Mouse (Mus musculus) kidney, embryonic 16.5 days (tissue): ENCODE measurements at regions not wholly inside any gene's neighbourhood (a gene's known extent, or its start where the extent isn't known, plus 50 kb on each side); places are given as distances from the start of the nearest gene placed in this dataset.

Experiments
- ATAC-seq: fragments of 200-750 bp; cut with Nextera tagmentation; 2 replicates; pipeline ENCODE4 v1.8.0; 2017; ENCODE audit warnings: moderate TSS enrichment; ENCODE audit not compliant: low FRiP score, low TSS enrichment
- H3K27ac ChIP-seq: fragments of 300-500 bp; sonication (generic); 2 replicates; pipeline ENCODE4 v1.5.1; 2014; ENCODE audit warnings: low read length
- H3K27me3 ChIP-seq: fragments of 300-500 bp; sonication (generic); 2 replicates; pipeline ENCODE4 v1.6.1; 2014; ENCODE audit warnings: low read length, control low read depth, mixed read lengths; ENCODE audit not compliant: insufficient read depth
- H3K36me3 ChIP-seq: fragments of 300-500 bp; sonication (generic); 2 replicates; pipeline ENCODE4 v1.6.1; 2014; ENCODE audit warnings: low read length, control low read depth, mixed read lengths; ENCODE audit not compliant: insufficient read depth
- H3K4me1 ChIP-seq: fragments of 300-500 bp; sonication (generic); 2 replicates; pipeline ENCODE4 v1.6.1; 2014; ENCODE audit warnings: low read length, control low read depth, mixed read lengths; ENCODE audit not compliant: insufficient read depth
- H3K4me2 ChIP-seq: fragments of 300-500 bp; sonication (generic); replicated peaks from 2 replicates; pipeline ENCODE4 v1.6.1; 2014; ENCODE audit warnings: low read depth, low read length
- H3K4me3 ChIP-seq: fragments of 300-500 bp; sonication (generic); 2 replicates; pipeline ENCODE4 v1.5.1; 2014; ENCODE audit warnings: mild to moderate bottlenecking, low read length
- H3K9ac ChIP-seq: fragments of 300-500 bp; sonication (generic); replicated peaks from 2 replicates; pipeline ENCODE4 v1.6.1; 2014; ENCODE audit warnings: low read length
- H3K9me3 ChIP-seq: fragments of 300-500 bp; sonication (generic); 2 replicates; pipeline ENCODE4 v1.6.1; 2016; ENCODE audit warnings: low read length, control low read depth
- WGBS: fragments of 180-500 bp; shearing (Covaris S2); extraction: QIAGEN DNeasy Blood & Tissue Kit; methylation state at CpG from one replicate; pipeline ENCODE4 v1.1.7; 2014; 5-methylcytosine and 5-hydroxymethylcytosine counted together

DNA sequence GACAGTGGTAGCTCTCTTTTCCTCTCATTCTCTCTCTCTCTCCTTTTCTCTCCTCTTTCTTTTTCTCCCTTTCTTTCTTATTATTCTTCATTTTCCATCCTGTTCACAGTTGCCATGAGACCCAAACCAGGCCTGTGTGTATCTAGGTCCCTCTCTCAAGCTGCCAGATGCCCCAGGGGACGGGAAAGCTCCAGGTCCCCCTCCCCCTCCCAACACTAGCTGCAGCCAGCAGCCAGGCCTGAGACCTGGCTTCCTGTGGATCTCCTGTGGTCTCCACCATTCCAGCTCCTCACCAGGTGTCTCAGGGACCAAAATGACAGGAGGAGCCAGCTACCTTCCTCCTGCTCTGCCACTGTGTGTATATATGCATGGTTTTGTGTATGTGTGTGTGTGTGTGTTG is 56.6 kb upstream of the Unc5a start:
- Histone ChIP-seq H3K9me3 (no peaks in the 10 kb centered on the region), H3K36me3 (no peaks in the 10 kb centered on the region), H3K27ac (no peak overlapping the region), H3K4me2 (no peak overlapping the region), H3K27me3 (peaks cover 2% of the 10 kb centered on the region; the same call in 1 of the 2 replicates), H3K4me1 (no peaks in the 10 kb centered on the region), H3K9ac (no peak overlapping the region), H3K4me3 (no peak overlapping the region)
- ATAC-seq, result no peak
- WGBS, result 33% methylated on average over 1 of the region's 1 CpGs

DNA sequence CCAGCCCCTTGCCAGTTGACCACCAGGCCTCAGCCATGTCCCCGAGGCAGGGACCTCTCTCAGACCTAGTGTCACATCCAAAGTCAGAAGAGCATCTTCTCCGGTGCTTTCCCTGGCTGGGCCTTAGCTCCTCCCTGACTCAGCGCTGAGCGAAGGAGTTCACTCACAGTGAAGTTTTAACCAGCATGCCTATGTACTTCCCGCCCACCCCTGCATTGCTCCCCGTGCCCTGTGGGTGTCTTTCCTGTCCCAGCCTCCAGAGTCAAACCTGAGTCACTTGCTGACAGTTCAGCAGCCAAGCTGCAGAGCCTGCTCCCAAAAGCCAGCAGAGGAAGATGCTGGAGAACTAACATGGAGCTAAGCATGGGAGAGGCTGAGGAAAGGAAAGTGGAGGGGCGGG is 55.6 kb upstream of the Unc5a start:
- Histone ChIP-seq H3K9ac (no peak overlapping the region), H3K4me1 (no peaks in the 10 kb centered on the region), H3K27ac (no peak overlapping the region), H3K27me3 (no peaks in the 10 kb centered on the region), H3K36me3 (no peaks in the 10 kb centered on the region), H3K4me2 (no peak overlapping the region), H3K4me3 (no peak overlapping the region), H3K9me3 (no peaks in the 10 kb centered on the region)
- WGBS, result 41% methylated on average over 7 of the region's 7 CpGs
- ATAC-seq, result no peak

DNA sequence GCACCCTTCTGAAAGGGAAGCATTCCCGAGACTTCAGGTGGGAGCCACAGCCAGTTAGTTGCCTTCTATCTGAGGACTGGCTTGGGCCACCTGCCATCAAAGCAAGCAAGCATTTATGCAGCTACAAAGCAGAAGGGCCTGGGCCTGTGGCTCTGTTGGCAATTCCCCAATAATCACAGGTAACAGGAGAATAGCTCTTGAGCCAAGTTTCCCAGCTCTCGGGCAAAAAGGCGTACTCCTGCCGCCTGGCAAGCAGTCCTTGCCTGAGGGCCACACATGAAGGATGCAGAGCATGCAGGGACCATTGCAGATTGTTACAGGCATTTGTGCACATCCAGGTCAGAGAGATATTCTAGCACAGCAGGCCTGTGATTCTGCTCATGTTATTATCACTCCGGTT is 53.2 kb upstream of the Unc5a start:
- no peaks in the 10 kb centered on the region for H3K9me3 ChIP-seq
- 72% methylated on average over 5 of the region's 5 CpGs for WGBS
- H3K4me2 ChIP-seq, result no peak overlapping the region
- no peak overlapping the region for H3K27ac ChIP-seq
- no peak overlapping the region for H3K9ac ChIP-seq
- no peak overlapping the region for H3K4me3 ChIP-seq
- no peak for ATAC-seq
- no peaks in the 10 kb centered on the region for H3K36me3 ChIP-seq
- no peaks in the 10 kb centered on the region for H3K27me3 ChIP-seq
- H3K4me1 ChIP-seq, result no peaks in the 10 kb centered on the region
